Mouse (Mus musculus) midbrain, embryonic 13.5 days (tissue): ENCODE measurements around the gene Gal. TPM values are rescaled to one million over a fixed set of nuclear protein-coding genes. Genes with fewer than 3 reads are reported as not detected.

ENCODE experiments used
- ATAC-seq: fragments of 200-750 bp; cut with Nextera tagmentation; 2 replicates; pipeline ENCODE4 v1.8.0; 2017; ENCODE audit warnings: mild to moderate bottlenecking, moderate TSS enrichment, moderate library complexity
- H3K27ac ChIP-seq: fragments of 300-500 bp; sonication (generic); 2 replicates; pipeline ENCODE4 v1.5.1; 2015; ENCODE audit warnings: inconsistent platforms, mild to moderate bottlenecking, moderate library complexity
- H3K27me3 ChIP-seq: fragments of 300-500 bp; sonication (generic); 2 replicates; pipeline ENCODE4 v1.6.1; 2015; ENCODE audit warnings: mild to moderate bottlenecking, inconsistent platforms
- H3K36me3 ChIP-seq: fragments of 300-500 bp; sonication (generic); 2 replicates; pipeline ENCODE4 v1.6.1; 2015; ENCODE audit warnings: mild to moderate bottlenecking, inconsistent platforms
- H3K4me1 ChIP-seq: fragments of 300-500 bp; sonication (generic); replicated peaks from 2 replicates; pipeline ENCODE4 v1.6.1; 2015; ENCODE audit warnings: inconsistent platforms
- H3K4me2 ChIP-seq: fragments of 300-500 bp; sonication (generic); replicated peaks from 2 replicates; pipeline ENCODE4 v1.6.1; 2015; ENCODE audit warnings: moderate library complexity, mild to moderate bottlenecking, inconsistent platforms
- H3K4me3 ChIP-seq: fragments of 300-500 bp; sonication (generic); replicated peaks from 2 replicates; pipeline ENCODE4 v1.5.1; 2015; ENCODE audit warnings: mild to moderate bottlenecking, inconsistent platforms
- H3K9ac ChIP-seq: fragments of 300-500 bp; sonication (generic); replicated peaks from 2 replicates; pipeline ENCODE4 v1.6.1; 2015; ENCODE audit warnings: mild to moderate bottlenecking, inconsistent platforms
- H3K9me3 ChIP-seq: fragments of 300-500 bp; sonication (generic); 2 replicates; pipeline ENCODE4 v1.6.1; 2016; ENCODE audit warnings: mild to moderate bottlenecking, inconsistent platforms
- WGBS: fragments of 180-500 bp; shearing (Covaris S2); methylation state at CpG from one replicate; pipeline ENCODE4 v1.1.7; 2015; 5-methylcytosine and 5-hydroxymethylcytosine counted together
- polyA plus RNA-seq: library from polyadenylated mRNA; unstranded; fragments of >200 nt; fragmentation: Nextera tagmentation; extraction: Ambion mirVana; gene quantifications from 2 replicates; pipeline ENCODE4 v1.2.1, GENCODE M21; 2015

The Gal gene
- polyA plus RNA-seq, 1 experiment from 2014 or later, result 4.0 TPM

DNA sequence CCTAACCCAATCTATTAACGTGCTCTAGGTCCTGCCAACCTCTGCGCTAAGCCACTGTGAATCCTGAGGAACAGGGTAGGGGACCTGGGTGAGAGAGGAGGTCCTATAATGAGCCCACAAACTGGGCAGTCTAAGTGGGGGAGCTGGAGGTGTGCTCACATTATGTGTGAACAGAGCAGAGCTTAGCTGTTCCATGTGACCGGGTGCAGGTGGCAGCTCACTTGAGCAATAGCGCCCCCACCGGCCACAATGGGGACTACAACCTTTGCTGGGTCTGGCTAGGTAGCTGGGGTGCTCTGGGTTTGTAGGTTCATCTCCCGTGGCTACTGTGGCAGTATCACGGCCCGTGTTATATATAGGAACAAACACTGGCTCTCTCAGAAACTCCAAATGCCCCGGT lies 22.5 kb upstream of the Gal start:
- WGBS, result 59% methylated on average over 9 of the region's 9 CpGs
- Histone ChIP-seq H3K36me3 (no peaks in the 10 kb centered on the region), H3K4me3 (no peak overlapping the region), H3K27ac (no peak overlapping the region), H3K9ac (no peak overlapping the region), H3K4me1 (0 out of 2 replicates have a peak, but pooled peaks cover 7% of the 10 kb centered on the region), H3K9me3 (no peaks in the 10 kb centered on the region), H3K27me3 (no peaks in the 10 kb centered on the region), H3K4me2 (no peak overlapping the region)
- ATAC-seq, result no peak

GRCm38 (mm10) chr19:3435824-3436223 lies 21.5 kb upstream of the Gal start:
- Histone ChIP-seq H3K9me3 (no peaks in the 10 kb centered on the region), H3K36me3 (no peaks in the 10 kb centered on the region), H3K4me2 (no peak overlapping the region), H3K4me3 (no peak overlapping the region), H3K4me1 (0 out of 2 replicates have a peak, but pooled peaks cover 7% of the 10 kb centered on the region), H3K9ac (no peak overlapping the region), H3K27ac (no peak overlapping the region), H3K27me3 (no peaks in the 10 kb centered on the region)
- no peak for ATAC-seq
- 75% methylated on average over 3 of the region's 3 CpGs for whole genome bisulfite sequencing

GRCm38 (mm10) chr19:3434641-3435040 lies 20.3 kb upstream of the Gal start:
- 36% methylated on average over 4 of the region's 4 CpGs for WGBS
- no peak for ATAC-seq
- no peak overlapping the region for H3K27ac ChIP-seq
- H3K4me2 ChIP-seq, result no peak overlapping the region
- H3K4me1 ChIP-seq, result 0 out of 2 replicates have a peak, but pooled peaks cover 7% of the 10 kb centered on the region
- H3K9me3 ChIP-seq, result no peaks in the 10 kb centered on the region
- H3K36me3 ChIP-seq, result no peaks in the 10 kb centered on the region
- H3K4me3 ChIP-seq, result no peak overlapping the region
- H3K9ac ChIP-seq, result no peak overlapping the region
- H3K27me3 ChIP-seq, result no peaks in the 10 kb centered on the region

DNA sequence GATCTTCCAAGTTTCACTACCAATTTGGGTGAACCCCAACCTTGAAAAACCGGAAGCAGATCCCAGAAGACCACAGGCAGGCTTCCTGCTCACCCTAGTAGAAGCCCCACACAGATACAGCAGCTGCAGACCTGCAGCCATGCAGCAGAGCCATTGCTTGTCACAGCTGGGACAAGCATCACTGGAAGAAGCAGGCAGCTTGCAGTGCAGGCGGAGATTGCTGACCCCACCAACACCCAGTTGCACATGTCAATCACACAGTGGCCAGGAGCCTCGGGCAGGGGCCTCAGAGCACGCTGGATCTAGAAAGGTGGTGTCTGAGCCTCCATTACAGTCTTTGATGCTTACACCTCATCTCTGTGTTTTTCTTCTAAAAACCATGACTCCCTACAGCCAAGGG lies 19.8 kb upstream of the Gal start:
- H3K9ac ChIP-seq, result no peak overlapping the region
- no peaks in the 10 kb centered on the region for H3K36me3 ChIP-seq
- 32% methylated on average over 4 of the region's 4 CpGs for WGBS
- no peak overlapping the region for H3K4me2 ChIP-seq
- no peak overlapping the region for H3K4me3 ChIP-seq
- H3K27me3 ChIP-seq, result no peaks in the 10 kb centered on the region
- no peaks in the 10 kb centered on the region for H3K9me3 ChIP-seq
- ATAC-seq, result no peak
- peaks cover 11% of the 10 kb centered on the region; the same call in 1 of the 2 replicates for H3K4me1 ChIP-seq
- no peak overlapping the region for H3K27ac ChIP-seq

DNA sequence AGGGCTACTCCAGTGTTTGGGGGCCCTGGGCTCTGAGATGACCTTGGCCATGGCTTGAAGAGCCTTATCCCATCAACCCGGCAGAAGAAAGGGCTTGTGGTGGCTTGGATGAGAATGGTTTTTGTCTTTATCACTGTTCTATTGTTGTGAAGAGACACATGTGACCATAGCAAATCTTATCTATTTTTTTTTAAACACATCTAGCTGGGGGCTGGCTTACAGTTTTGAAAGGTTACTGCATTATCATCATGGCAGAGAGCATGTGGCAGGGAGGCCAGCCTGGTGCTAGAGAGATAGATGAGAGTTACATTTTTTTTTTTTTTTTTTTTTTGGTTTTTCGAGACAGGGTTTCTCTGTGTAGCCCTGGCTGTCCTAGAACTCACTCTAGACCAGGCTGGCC lies 17.6 kb upstream of the Gal start:
- Histone ChIP-seq H3K27me3 (no peaks in the 10 kb centered on the region), H3K9me3 (no peaks in the 10 kb centered on the region), H3K27ac (no peak overlapping the region), H3K36me3 (no peaks in the 10 kb centered on the region), H3K9ac (no peak overlapping the region), H3K4me3 (no peak overlapping the region), H3K4me2 (no peak overlapping the region), H3K4me1 (peaks cover 13% of the 10 kb centered on the region; the same call in 1 of the 2 replicates)
- no peak for ATAC-seq
- 94% methylated on average over 1 of the region's 2 CpGs for WGBS

DNA sequence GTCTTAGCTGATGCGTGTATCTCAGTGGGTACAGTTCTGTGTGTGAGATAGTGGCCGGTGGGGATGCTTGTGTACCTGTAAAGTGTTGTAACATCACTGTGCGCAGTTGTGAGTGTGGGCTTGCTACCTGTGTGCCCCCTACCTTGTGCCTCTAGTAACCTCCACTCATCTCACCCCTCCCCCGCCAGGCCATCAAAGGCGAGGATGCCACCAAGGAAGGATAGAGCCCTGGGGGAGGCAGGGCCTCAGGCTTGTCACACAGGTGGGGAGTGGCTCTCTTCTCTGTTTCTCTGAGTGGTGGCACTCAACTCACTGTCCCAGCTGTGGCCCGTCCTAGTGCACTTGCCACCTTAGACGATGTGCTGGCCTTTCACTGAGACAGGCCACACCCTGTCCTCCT lies 16.7 kb upstream of the Gal start:
- no peak overlapping the region for H3K9ac ChIP-seq
- peaks cover 13% of the 10 kb centered on the region; the same call in 1 of the 2 replicates for H3K4me1 ChIP-seq
- no peak overlapping the region for H3K4me3 ChIP-seq
- no peak for ATAC-seq
- H3K36me3 ChIP-seq, result no peaks in the 10 kb centered on the region
- H3K27me3 ChIP-seq, result no peaks in the 10 kb centered on the region
- 75% methylated on average over 7 of the region's 7 CpGs for WGBS
- no peak overlapping the region for H3K27ac ChIP-seq
- H3K9me3 ChIP-seq, result no peaks in the 10 kb centered on the region
- H3K4me2 ChIP-seq, result no peak overlapping the region

- Histone ChIP-seq H3K27ac (peak overlapping the region; percentile 59), H3K36me3 (no peaks in the 10 kb centered on the region), H3K27me3 (no peaks in the 10 kb centered on the region), H3K4me3 (no peak overlapping the region), H3K4me2 (no peak overlapping the region), H3K4me1 (peaks cover 13% of the 10 kb centered on the region; the same call in 1 of the 2 replicates), H3K9ac (peak overlapping the region; percentile 28; the same call in 1 of the 2 replicates), H3K9me3 (no peaks in the 10 kb centered on the region)
- ATAC-seq, result peak; percentile 44
- WGBS, result 40% methylated on average over 7 of the region's 7 CpGs
Measured at GRCm38 (mm10) chr19:3429156-3429816, 14.9 kb upstream of the Gal start.

- peaks cover 6% of the 10 kb centered on the region; the same call in 1 of the 2 replicates for H3K4me1 ChIP-seq
- WGBS, result 87% methylated on average over 15 of the region's 15 CpGs
Measured at GRCm38 (mm10) chr19:3428057-3428830, 13.9 kb upstream of the Gal start.

GRCm38 (mm10) chr19:3424214-3424613 lies 9.9 kb upstream of the Gal start:
- Histone ChIP-seq H3K4me3 (no peak overlapping the region), H3K9ac (no peak overlapping the region), H3K27me3 (no peaks in the 10 kb centered on the region), H3K27ac (no peak overlapping the region), H3K9me3 (no peaks in the 10 kb centered on the region), H3K4me2 (no peak overlapping the region), H3K36me3 (no peaks in the 10 kb centered on the region), H3K4me1 (peaks cover 3% of the 10 kb centered on the region; the same call in 1 of the 2 replicates)
- no peak for ATAC-seq
- 88% methylated on average over 2 of the region's 2 CpGs for WGBS

More at GRCm38 (mm10) chr19:3428057-3428830, 13.9 kb upstream of the Gal start:
- Histone ChIP-seq H3K36me3 (no peaks in the 10 kb centered on the region), H3K27ac (no peak overlapping the region), H3K4me2 (no peak overlapping the region), H3K9me3 (no peaks in the 10 kb centered on the region), H3K9ac (0 out of 2 replicates have a peak overlapping the region, but pooled peaks have one; percentile 28), H3K4me3 (no peak overlapping the region), H3K27me3 (no peaks in the 10 kb centered on the region)
- no peak for ATAC-seq

- no peak for ATAC-seq
- Histone ChIP-seq H3K9me3 (no peaks in the 10 kb centered on the region), H3K4me1 (no peaks in the 10 kb centered on the region), H3K9ac (no peak overlapping the region), H3K4me2 (no peak overlapping the region), H3K27me3 (no peaks in the 10 kb centered on the region), H3K27ac (no peak overlapping the region), H3K36me3 (no peaks in the 10 kb centered on the region), H3K4me3 (no peak overlapping the region)
- 64% methylated on average over 4 of the region's 4 CpGs for WGBS
Measured at GRCm38 (mm10) chr19:3422981-3423380, 8.6 kb upstream of the Gal start.

DNA sequence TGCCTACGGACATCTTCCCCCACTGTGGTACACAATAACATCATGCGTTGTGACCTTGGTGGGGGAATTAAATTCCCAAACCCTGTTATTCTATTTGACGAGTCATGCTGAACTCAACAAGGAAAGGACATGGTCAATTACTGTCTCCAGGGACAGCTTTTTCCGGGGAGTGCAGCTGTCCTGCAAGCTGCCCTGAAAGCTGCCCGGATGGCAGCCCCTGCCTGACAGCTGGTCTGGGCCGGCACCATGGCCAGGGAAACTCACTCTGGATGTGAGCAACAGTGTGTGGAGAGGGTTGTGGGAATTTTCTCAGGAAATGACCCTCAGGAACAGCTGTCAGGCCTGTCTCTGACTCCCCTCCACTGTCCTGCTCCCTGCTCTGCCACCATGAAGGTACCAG lies 8.1 kb upstream of the Gal start:
- Histone ChIP-seq H3K9ac (no peak overlapping the region), H3K9me3 (no peaks in the 10 kb centered on the region), H3K4me3 (no peak overlapping the region), H3K4me2 (no peak overlapping the region), H3K27ac (no peak overlapping the region), H3K4me1 (no peaks in the 10 kb centered on the region), H3K36me3 (no peaks in the 10 kb centered on the region), H3K27me3 (no peaks in the 10 kb centered on the region)
- 34% methylated on average over 6 of the region's 6 CpGs for WGBS
- no peak for ATAC-seq

DNA sequence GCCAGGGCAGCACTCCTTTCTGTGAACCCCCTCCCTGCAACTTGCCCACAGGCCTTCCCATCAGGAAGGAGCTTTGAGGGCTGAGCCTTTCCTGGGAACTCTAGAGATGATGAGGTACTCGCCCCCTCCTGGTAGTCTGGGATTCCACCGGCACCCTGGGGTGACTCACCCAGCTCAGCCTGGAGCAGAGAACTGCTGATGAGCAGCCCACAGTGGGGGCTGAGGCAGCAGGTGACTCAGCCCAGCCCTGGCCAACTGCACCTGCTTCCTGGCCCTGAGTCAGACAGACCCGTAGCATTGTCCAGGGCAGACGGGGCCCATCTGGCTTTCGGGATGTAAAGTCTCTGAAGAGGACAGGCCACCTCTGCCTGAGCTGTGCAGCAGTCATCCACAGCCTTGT lies 4.9 kb upstream of the Gal start:
- H3K4me3 ChIP-seq, result no peak overlapping the region
- no peak overlapping the region for H3K27ac ChIP-seq
- H3K36me3 ChIP-seq, result no peaks in the 10 kb centered on the region
- H3K9me3 ChIP-seq, result no peaks in the 10 kb centered on the region
- H3K27me3 ChIP-seq, result peaks cover 20% of the 10 kb centered on the region
- H3K9ac ChIP-seq, result no peak overlapping the region
- H3K4me1 ChIP-seq, result peaks cover 4% of the 10 kb centered on the region
- WGBS, result 48% methylated on average over 5 of the region's 5 CpGs
- H3K4me2 ChIP-seq, result no peak overlapping the region
- 0 out of 2 replicates have a peak, but pooled peaks have one; percentile 8 for ATAC-seq
